Mouse (Mus musculus): ENCODE data around the gene Grxcr1. TPM values are rescaled to one million over a fixed set of nuclear protein-coding genes. Genes with fewer than 3 reads are reported as not detected.

The Grxcr1 gene
- 0.20 TPM for polyA plus RNA-seq (2014; fragmentation: Illumina TruSeq; extraction: RNeasy Lipid Tissue Mini Kit (QIAGEN cat#74804); ENCODE audit: low read depth, low replicate concordance)

GRCm38 (mm10) chr5:68031744-68032143, at the start of gene Grxcr1:
Gene Grxcr1 (plus strand): TSS chr5:68031835.

Other genes with a start within 250 kb of the Grxcr1 start
- gene Atp8a1, start 184.4 kb upstream of the Grxcr1 start, polyA plus RNA-seq (2014; fragmentation: Illumina TruSeq; extraction: RNeasy Lipid Tissue Mini Kit (QIAGEN cat#74804); ENCODE audit: low read depth, low replicate concordance) = 3.9 TPM
- 4.2 TPM for gene Gm5108, start 90.2 kb upstream of the Grxcr1 start, polyA plus RNA-seq (2014; fragmentation: Illumina TruSeq; extraction: RNeasy Lipid Tissue Mini Kit (QIAGEN cat#74804); ENCODE audit: low read depth, low replicate concordance)
- not detected for gene Gm21905, start 85.4 kb upstream of the Grxcr1 start, polyA plus RNA-seq (2014; fragmentation: Illumina TruSeq; extraction: RNeasy Lipid Tissue Mini Kit (QIAGEN cat#74804); ENCODE audit: low read depth, low replicate concordance)

Data from testis, adult 10 weeks (tissue).